8 mouse cellular contexts compared by ENCODE assay signal in genomic region chr19:16063916-16064580, GRCm38 (mm10).
DNase-seq lines count a peak whose midpoint lies in the region; ATAC-seq and TF ChIP-seq lines count a peak whose summit lies in the region.

No protein-coding gene starts in this region.

- H3K36me3 ChIP-seq in embryonic facial prominence, embryonic 15.5 days, result no peaks in the 10 kb centered on the region
- H3K36me3 ChIP-seq in heart, embryonic 13.5 days, result no peaks in the 10 kb centered on the region
- H3K36me3 ChIP-seq in kidney, postnatal 0 days (ENCODE audit: insufficient read depth, low read length), result no peaks in the 10 kb centered on the region
- H3K36me3 ChIP-seq in liver, embryonic 11.5 days (ENCODE audit: control insufficient read depth, insufficient read depth, low read length), result no peaks in the 10 kb centered on the region
- no peaks in the 10 kb centered on the region for H3K36me3 ChIP-seq in stomach, embryonic 14.5 days (ENCODE audit: control insufficient read depth, insufficient read depth, low read length)

- whole genome bisulfite sequencing in bone marrow, adult 2 months, result 6% methylated on average over 12 of the region's 12 CpGs
- WGBS in embryonic facial prominence, embryonic 15.5 days, result 12% methylated on average over 12 of the region's 12 CpGs
- WGBS in heart, embryonic 13.5 days, result 12% methylated on average over 12 of the region's 12 CpGs
- WGBS in kidney, postnatal 0 days, result 9% methylated on average over 12 of the region's 12 CpGs
- 14% methylated on average over 12 of the region's 12 CpGs for WGBS in liver, embryonic 11.5 days
- 14% methylated on average over 12 of the region's 12 CpGs for WGBS in stomach, embryonic 14.5 days

- H3K9ac ChIP-seq in embryonic facial prominence, embryonic 15.5 days, result no peak overlapping the region
- peak overlapping the region; percentile 67 for H3K9ac ChIP-seq in heart, embryonic 13.5 days
- H3K9ac ChIP-seq in kidney, postnatal 0 days (ENCODE audit: low read depth, low read length), result no peak overlapping the region
- H3K9ac ChIP-seq in liver, embryonic 11.5 days (ENCODE audit: low read depth, low read length), result peak overlapping the region; percentile 26
- no peak overlapping the region for H3K9ac ChIP-seq in stomach, embryonic 14.5 days (replicated peaks; ENCODE audit: low read depth, low read length)

- TF ChIP-seq CTCF in bone marrow, adult 2 months (IDR thresholded peaks at IDR 0.05; ENCODE audit: control insufficient read depth, insufficient read depth, low read length), result peak; percentile 36; the same call in 1 of the 2 replicates
- peak; percentile 92 for TF ChIP-seq CTCF in kidney, postnatal 0 days (IDR thresholded peaks at IDR 0.05; ENCODE audit: low read depth)

- no peak for TF ChIP-seq POLR2A in bone marrow, adult 2 months (IDR thresholded peaks at IDR 0.05; ENCODE audit: borderline replicate concordance, control insufficient read depth, low read depth, low read length)

- peak overlapping the region; percentile 62 for H3K4me3 ChIP-seq in bone marrow, adult 2 months (replicated peaks; ENCODE audit: control insufficient read depth, low read depth, low read length)
- H3K4me3 ChIP-seq in embryonic facial prominence, embryonic 15.5 days (replicated peaks), result peak overlapping the region; percentile 32
- peak overlapping the region; percentile 34 for H3K4me3 ChIP-seq in heart, embryonic 13.5 days
- H3K4me3 ChIP-seq in kidney, postnatal 0 days (replicated peaks; ENCODE audit: low read depth, low read length), result no peak overlapping the region
- 0 out of 2 replicates have a peak overlapping the region, but pooled peaks have one; percentile 28 for H3K4me3 ChIP-seq in liver, embryonic 11.5 days (ENCODE audit: low read depth, low read length)
- no peak overlapping the region for H3K4me3 ChIP-seq in stomach, embryonic 14.5 days (ENCODE audit: low read depth, low read length)

- no peak; the same call in 1 of the 2 replicates for ATAC-seq in embryonic facial prominence, embryonic 15.5 days (ENCODE audit: insufficient number of reproducible peaks, low FRiP score, low TSS enrichment, low read depth)
- ATAC-seq in heart, embryonic 13.5 days (ENCODE audit: extremely low read depth, insufficient number of reproducible peaks, low FRiP score, low TSS enrichment), result no peak
- ATAC-seq in kidney, postnatal 0 days (replicated peaks; ENCODE audit: low FRiP score, low read depth), result peak; percentile 46
- no peak for ATAC-seq in liver, embryonic 11.5 days (replicated peaks; ENCODE audit: low FRiP score)
- ATAC-seq in stomach, embryonic 14.5 days (ENCODE audit: insufficient number of reproducible peaks, insufficient read depth, low FRiP score, low read depth), result peak; percentile 42; the same call in 1 of the 2 replicates

- peak overlapping the region; percentile 56 for H3K4me2 ChIP-seq in embryonic facial prominence, embryonic 15.5 days (replicated peaks)
- peak overlapping the region; percentile 67 for H3K4me2 ChIP-seq in heart, embryonic 13.5 days
- H3K4me2 ChIP-seq in kidney, postnatal 0 days (ENCODE audit: low read length), result peak overlapping the region; percentile 42
- peak overlapping the region; percentile 62 for H3K4me2 ChIP-seq in liver, embryonic 11.5 days
- peak overlapping the region; percentile 41 for H3K4me2 ChIP-seq in stomach, embryonic 14.5 days (replicated peaks; ENCODE audit: low read depth, low read length)

- H3K27me3 ChIP-seq in embryonic facial prominence, embryonic 15.5 days, result no peaks in the 10 kb centered on the region
- peaks cover 4% of the 10 kb centered on the region; the same call in 1 of the 2 replicates for H3K27me3 ChIP-seq in heart, embryonic 13.5 days (replicated peaks)
- H3K27me3 ChIP-seq in kidney, postnatal 0 days (ENCODE audit: insufficient read depth, low read length), result no peaks in the 10 kb centered on the region
- H3K27me3 ChIP-seq in liver, embryonic 11.5 days (replicated peaks; ENCODE audit: control insufficient read depth, insufficient read depth, low read length), result peaks cover 3% of the 10 kb centered on the region; the same call in 1 of the 2 replicates
- H3K27me3 ChIP-seq in stomach, embryonic 14.5 days (ENCODE audit: control insufficient read depth, insufficient read depth, low read length), result no peaks in the 10 kb centered on the region

- no peaks in the 10 kb centered on the region for H3K9me3 ChIP-seq in embryonic facial prominence, embryonic 15.5 days (replicated peaks)
- H3K9me3 ChIP-seq in heart, embryonic 13.5 days, result peaks cover 3% of the 10 kb centered on the region; the same call in 1 of the 2 replicates
- no peaks in the 10 kb centered on the region for H3K9me3 ChIP-seq in kidney, postnatal 0 days (replicated peaks; ENCODE audit: low read length)
- no peaks in the 10 kb centered on the region for H3K9me3 ChIP-seq in liver, embryonic 11.5 days (ENCODE audit: control insufficient read depth, low read length)
- no peaks in the 10 kb centered on the region for H3K9me3 ChIP-seq in stomach, embryonic 14.5 days (ENCODE audit: control insufficient read depth, low read depth, low read length)

- H3K4me1 ChIP-seq in bone marrow, adult 2 months (ENCODE audit: control insufficient read depth, insufficient read depth, low read length), result peaks cover 4% of the 10 kb centered on the region; the same call in 1 of the 2 replicates
- H3K4me1 ChIP-seq in embryonic facial prominence, embryonic 15.5 days, result peaks cover 4% of the 10 kb centered on the region; the same call in 1 of the 2 replicates
- H3K4me1 ChIP-seq in heart, embryonic 13.5 days, result peaks cover 8% of the 10 kb centered on the region; the same call in 1 of the 2 replicates
- H3K4me1 ChIP-seq in kidney, postnatal 0 days (replicated peaks; ENCODE audit: insufficient read depth, low read length), result no peaks in the 10 kb centered on the region
- no peaks in the 10 kb centered on the region for H3K4me1 ChIP-seq in liver, embryonic 11.5 days (replicated peaks; ENCODE audit: control insufficient read depth, insufficient read depth, low read length)
- H3K4me1 ChIP-seq in stomach, embryonic 14.5 days (ENCODE audit: control insufficient read depth, insufficient read depth, low read length), result 0 out of 2 replicates have a peak, but pooled peaks cover 7% of the 10 kb centered on the region

- peak; percentile 80 to 81 for DNase-seq in B cell, adult 2 months
- peak; percentile 92 for DNase-seq in kidney, postnatal 0 days (ENCODE audit: low spot score)
- peak; percentile 65 for DNase-seq in liver, embryonic 11.5 days (ENCODE audit: low spot score)
- DNase-seq in naive thymus-derived CD4-positive, alpha-beta T cell, adult 2 months (ENCODE audit: low read depth), result peak; percentile 75

- H3K27ac ChIP-seq in bone marrow, adult 2 months (ENCODE audit: control insufficient read depth, insufficient read depth, low read depth, low read length, poor library complexity), result no peak overlapping the region
- no peak overlapping the region for H3K27ac ChIP-seq in embryonic facial prominence, embryonic 15.5 days (replicated peaks)
- H3K27ac ChIP-seq in heart, embryonic 13.5 days (replicated peaks), result no peak overlapping the region
- H3K27ac ChIP-seq in kidney, postnatal 0 days, result no peak overlapping the region
- no peak overlapping the region for H3K27ac ChIP-seq in liver, embryonic 11.5 days (ENCODE audit: low read depth, low read length)
- H3K27ac ChIP-seq in stomach, embryonic 14.5 days (ENCODE audit: low read length), result no peak overlapping the region

Comparison
In these comparisons a context has a peak if more than half of its experiments do, and no peak if none do; other contexts are left out.
1. H3K4me3 ChIP-seq: peak in bone marrow, adult 2 months (single experiment), embryonic facial prominence, embryonic 15.5 days (single experiment), heart, embryonic 13.5 days (single experiment) and liver, embryonic 11.5 days (single experiment); none in kidney, postnatal 0 days (single experiment) and stomach, embryonic 14.5 days (single experiment).
2. ATAC-seq: peak in kidney, postnatal 0 days (single experiment) and stomach, embryonic 14.5 days (single experiment); none in embryonic facial prominence, embryonic 15.5 days (single experiment), heart, embryonic 13.5 days (single experiment) and liver, embryonic 11.5 days (single experiment).
3. H3K9ac ChIP-seq: peak in heart, embryonic 13.5 days (single experiment) and liver, embryonic 11.5 days (single experiment); none in embryonic facial prominence, embryonic 15.5 days (single experiment), kidney, postnatal 0 days (single experiment) and stomach, embryonic 14.5 days (single experiment).
4. Peak in every context shown above with its lines, with median percentiles within 50 percentile points of each other: DNase-seq and H3K4me2 ChIP-seq.